Mouse (Mus musculus) limb, embryonic 15.5 days (tissue): ENCODE data around the gene Calu. TPM values are rescaled to one million over a fixed set of nuclear protein-coding genes. Genes with fewer than 3 reads are reported as not detected.

Experiments
- ATAC-seq: fragments of 200-750 bp; cut with Nextera tagmentation; 2 replicates; pipeline ENCODE4 v1.8.0; 2017; ENCODE audit warnings: low read depth, moderate TSS enrichment; ENCODE audit not compliant: insufficient number of reproducible peaks, low FRiP score, low TSS enrichment
- H3K27ac ChIP-seq: fragments of 300-500 bp; sonication (generic); 2 replicates; pipeline ENCODE4 v1.5.1; 2015; ENCODE audit warnings: moderate library complexity, mild to moderate bottlenecking, inconsistent platforms
- H3K27me3 ChIP-seq: fragments of 300-500 bp; sonication (generic); 2 replicates; pipeline ENCODE4 v1.6.1; 2015; ENCODE audit warnings: inconsistent platforms
- H3K36me3 ChIP-seq: fragments of 300-500 bp; sonication (generic); 2 replicates; pipeline ENCODE4 v1.6.1; 2015; ENCODE audit warnings: inconsistent platforms
- H3K4me1 ChIP-seq: fragments of 300-500 bp; sonication (generic); 2 replicates; pipeline ENCODE4 v1.6.1; 2015; ENCODE audit warnings: inconsistent platforms
- H3K4me2 ChIP-seq: fragments of 300-500 bp; sonication (generic); 2 replicates; pipeline ENCODE4 v1.6.1; 2015; ENCODE audit warnings: mild to moderate bottlenecking, inconsistent platforms
- H3K4me3 ChIP-seq: fragments of 300-500 bp; sonication (generic); 2 replicates; pipeline ENCODE4 v1.5.1; 2015; ENCODE audit warnings: mild to moderate bottlenecking, inconsistent platforms
- H3K9ac ChIP-seq: fragments of 300-500 bp; sonication (generic); 2 replicates; pipeline ENCODE4 v1.6.1; 2015; ENCODE audit warnings: inconsistent platforms
- H3K9me3 ChIP-seq: fragments of 300-500 bp; sonication (generic); 2 replicates; pipeline ENCODE4 v1.6.1; 2016; ENCODE audit warnings: inconsistent platforms
- WGBS: fragments of 180-500 bp; shearing (Covaris S2); methylation state at CpG from one replicate; pipeline ENCODE4 v1.1.7; 2015; 5-methylcytosine and 5-hydroxymethylcytosine counted together
- polyA plus RNA-seq: library from polyadenylated mRNA; unstranded; fragments of >200 nt; fragmentation: Nextera tagmentation; extraction: Ambion mirVana; gene quantifications from 2 replicates; pipeline ENCODE4 v1.2.1, GENCODE M21; 2015

The Calu gene
- 549 and 573 TPM in 2 replicates for polyA plus RNA-seq

GRCm38 (mm10) chr6:29347665-29348370 lies at the start of gene Calu:
Gene Calu, plus strand, starts transcription at chr6:29348069.
- Histone ChIP-seq H3K9me3 (no peaks in the 10 kb centered on the region), H3K27me3 (no peaks in the 10 kb centered on the region), H3K36me3 (no peaks in the 10 kb centered on the region), H3K4me3 (peak within 1 kb of the TSS; percentile 86), H3K4me2 (peak within 1 kb of the TSS; percentile 60), H3K9ac (peak within 1 kb of the TSS; percentile 98), H3K27ac (peak within 1 kb of the TSS; percentile 93), H3K4me1 (peaks cover 23% of the 10 kb centered on the region)
- under 1% methylated on average over 55 of the region's 55 CpGs for WGBS
- ATAC-seq, result peak; percentile 99

- H3K36me3 ChIP-seq, result no peaks in the 10 kb centered on the region
- H3K4me3 ChIP-seq, result no peak overlapping the region
- H3K27me3 ChIP-seq, result no peaks in the 10 kb centered on the region
- H3K9ac ChIP-seq, result no peak overlapping the region
- H3K4me1 ChIP-seq, result no peaks in the 10 kb centered on the region
- H3K9me3 ChIP-seq, result no peaks in the 10 kb centered on the region
- no peak for ATAC-seq
- 53% methylated on average over 2 of the region's 2 CpGs for WGBS
- no peak overlapping the region for H3K4me2 ChIP-seq
- H3K27ac ChIP-seq, result no peak overlapping the region
Measured at GRCm38 (mm10) chr6:29299112-29299511, 48.8 kb upstream of the Calu start.

GRCm38 (mm10) chr6:29303251-29303650 lies 44.6 kb upstream of the Calu start:
- Histone ChIP-seq H3K4me1 (no peaks in the 10 kb centered on the region), H3K9ac (no peak overlapping the region), H3K27me3 (no peaks in the 10 kb centered on the region), H3K4me3 (no peak overlapping the region), H3K36me3 (no peaks in the 10 kb centered on the region), H3K27ac (no peak overlapping the region), H3K9me3 (no peaks in the 10 kb centered on the region), H3K4me2 (no peak overlapping the region)
- ATAC-seq, result no peak

GRCm38 (mm10) chr6:29303726-29304125 lies 44.1 kb upstream of the Calu start:
- H3K4me2 ChIP-seq, result no peak overlapping the region
- no peak overlapping the region for H3K27ac ChIP-seq
- no peaks in the 10 kb centered on the region for H3K27me3 ChIP-seq
- 51% methylated on average over 5 of the region's 5 CpGs for WGBS
- H3K4me1 ChIP-seq, result no peaks in the 10 kb centered on the region
- H3K9ac ChIP-seq, result no peak overlapping the region
- no peaks in the 10 kb centered on the region for H3K9me3 ChIP-seq
- H3K36me3 ChIP-seq, result no peaks in the 10 kb centered on the region
- ATAC-seq, result no peak
- H3K4me3 ChIP-seq, result no peak overlapping the region

- no peaks in the 10 kb centered on the region for H3K36me3 ChIP-seq
- no peak overlapping the region for H3K27ac ChIP-seq
- no peaks in the 10 kb centered on the region for H3K9me3 ChIP-seq
- H3K4me2 ChIP-seq, result no peak overlapping the region
- no peak overlapping the region for H3K4me3 ChIP-seq
- WGBS, result 89% methylated on average over 4 of the region's 4 CpGs
- ATAC-seq, result no peak
- H3K27me3 ChIP-seq, result no peaks in the 10 kb centered on the region
- H3K4me1 ChIP-seq, result no peaks in the 10 kb centered on the region
- no peak overlapping the region for H3K9ac ChIP-seq
Measured at GRCm38 (mm10) chr6:29305462-29305861, 42.4 kb upstream of the Calu start.

GRCm38 (mm10) chr6:29308846-29309605 lies 38.8 kb upstream of the Calu start:
- WGBS, result 85% methylated on average over 16 of the region's 16 CpGs
- no peak overlapping the region for H3K4me3 ChIP-seq
- H3K36me3 ChIP-seq, result no peaks in the 10 kb centered on the region
- H3K27me3 ChIP-seq, result no peaks in the 10 kb centered on the region
- no peak overlapping the region for H3K4me2 ChIP-seq
- ATAC-seq, result no peak
- no peaks in the 10 kb centered on the region for H3K4me1 ChIP-seq
- H3K9me3 ChIP-seq, result no peaks in the 10 kb centered on the region
- H3K27ac ChIP-seq, result no peak overlapping the region
- no peak overlapping the region for H3K9ac ChIP-seq

GRCm38 (mm10) chr6:29313690-29314202 lies 34.1 kb upstream of the Calu start:
- no peak overlapping the region for H3K27ac ChIP-seq
- WGBS, result 69% methylated on average over 14 of the region's 14 CpGs
- no peak overlapping the region for H3K4me3 ChIP-seq
- no peak for ATAC-seq
- H3K9me3 ChIP-seq, result no peaks in the 10 kb centered on the region
- no peak overlapping the region for H3K9ac ChIP-seq
- no peaks in the 10 kb centered on the region for H3K36me3 ChIP-seq
- H3K4me1 ChIP-seq, result no peaks in the 10 kb centered on the region
- no peaks in the 10 kb centered on the region for H3K27me3 ChIP-seq
- no peak overlapping the region for H3K4me2 ChIP-seq

- Histone ChIP-seq H3K9me3 (no peaks in the 10 kb centered on the region), H3K27ac (no peak overlapping the region), H3K27me3 (no peaks in the 10 kb centered on the region), H3K9ac (no peak overlapping the region), H3K4me2 (no peak overlapping the region), H3K36me3 (no peaks in the 10 kb centered on the region), H3K4me1 (no peaks in the 10 kb centered on the region), H3K4me3 (no peak overlapping the region)
- WGBS, result 32% methylated on average over 2 of the region's 2 CpGs
- ATAC-seq, result no peak
Measured at GRCm38 (mm10) chr6:29317286-29317685, 30.6 kb upstream of the Calu start.

- H3K9ac ChIP-seq, result no peak overlapping the region
- ATAC-seq, result no peak
- no peak overlapping the region for H3K27ac ChIP-seq
- WGBS, result 62% methylated on average over 3 of the region's 3 CpGs
- no peak overlapping the region for H3K4me2 ChIP-seq
- H3K27me3 ChIP-seq, result no peaks in the 10 kb centered on the region
- H3K9me3 ChIP-seq, result no peaks in the 10 kb centered on the region
- no peaks in the 10 kb centered on the region for H3K36me3 ChIP-seq
- no peak overlapping the region for H3K4me3 ChIP-seq
- H3K4me1 ChIP-seq, result no peaks in the 10 kb centered on the region
Measured at GRCm38 (mm10) chr6:29317941-29318340, 29.9 kb upstream of the Calu start.

- WGBS, result 74% methylated on average over 5 of the region's 5 CpGs
- no peak within 1 kb of the TSS for H3K4me2 ChIP-seq
- H3K9me3 ChIP-seq, result no peaks in the 10 kb centered on the region
- H3K4me3 ChIP-seq, result no peak within 1 kb of the TSS
- no peaks in the 10 kb centered on the region for H3K36me3 ChIP-seq
- H3K4me1 ChIP-seq, result no peaks in the 10 kb centered on the region
- no peak for ATAC-seq
- no peak within 1 kb of the TSS for H3K27ac ChIP-seq
- H3K9ac ChIP-seq, result no peak within 1 kb of the TSS
- H3K27me3 ChIP-seq, result no peaks in the 10 kb centered on the region
Measured at GRCm38 (mm10) chr6:29318879-29319278, 29.0 kb upstream of the Calu start, which contains the start of gene Fam71f1. Gene Fam71f1, plus strand, starts transcription at chr6:29319140.

GRCm38 (mm10) chr6:29321586-29321985 lies 26.3 kb upstream of the Calu start:
- 59% methylated on average over 6 of the region's 6 CpGs for WGBS
- Histone ChIP-seq H3K4me3 (no peak overlapping the region), H3K27ac (no peak overlapping the region), H3K4me1 (no peaks in the 10 kb centered on the region), H3K9ac (no peak overlapping the region), H3K36me3 (no peaks in the 10 kb centered on the region), H3K27me3 (no peaks in the 10 kb centered on the region), H3K4me2 (no peak overlapping the region), H3K9me3 (no peaks in the 10 kb centered on the region)
- no peak for ATAC-seq

- Histone ChIP-seq H3K4me1 (no peaks in the 10 kb centered on the region), H3K9ac (no peak overlapping the region), H3K9me3 (no peaks in the 10 kb centered on the region), H3K27me3 (no peaks in the 10 kb centered on the region), H3K4me3 (no peak overlapping the region), H3K36me3 (no peaks in the 10 kb centered on the region), H3K4me2 (no peak overlapping the region), H3K27ac (no peak overlapping the region)
- WGBS, result 90% methylated on average over 7 of the region's 7 CpGs
- ATAC-seq, result no peak
Measured at GRCm38 (mm10) chr6:29322147-29322546, 25.7 kb upstream of the Calu start.
